Mouse (Mus musculus): ENCODE results near the gene Hspa2. TPM values are rescaled to one million over a fixed set of nuclear protein-coding genes. Genes with fewer than 3 reads are reported as not detected.

Gene Hspa2
- polyA plus RNA-seq, 1 experiment, result 1.3 TPM

GRCm38 (mm10) chr12:76372881-76373818 lies 30.8 kb upstream of the Hspa2 start:
- H3K27ac ChIP-seq (replicated peaks; ENCODE audit: low read depth, low read length), result no peak overlapping the region
- H3K4me3 ChIP-seq (ENCODE audit: insufficient read depth, low read depth, low read length), result no peak overlapping the region; the same call in 1 of the 2 replicates
- H3K4me1 ChIP-seq (ENCODE audit: control insufficient read depth, insufficient read depth, insufficient read length, low read length), result peaks cover 14% of the 10 kb centered on the region

- no peak overlapping the region for H3K4me3 ChIP-seq (ENCODE audit: insufficient read depth, low read depth, low read length)
- peaks cover 14% of the 10 kb centered on the region for H3K4me1 ChIP-seq (ENCODE audit: control insufficient read depth, insufficient read depth, insufficient read length, low read length)
- no peak overlapping the region for H3K27ac ChIP-seq (replicated peaks; ENCODE audit: low read depth, low read length)
These were observed 30.0 kb upstream of the Hspa2 start for GRCm38 (mm10) chr12:76373991-76374390.

GRCm38 (mm10) chr12:76374911-76375310 lies 29.1 kb upstream of the Hspa2 start:
- peaks cover 14% of the 10 kb centered on the region for H3K4me1 ChIP-seq (ENCODE audit: control insufficient read depth, insufficient read depth, insufficient read length, low read length)
- H3K27ac ChIP-seq (replicated peaks; ENCODE audit: low read depth, low read length), result no peak overlapping the region
- no peak overlapping the region for H3K4me3 ChIP-seq (ENCODE audit: insufficient read depth, low read depth, low read length)

GRCm38 (mm10) chr12:76375506-76375905 lies 28.5 kb upstream of the Hspa2 start:
- no peak overlapping the region for H3K27ac ChIP-seq (replicated peaks; ENCODE audit: low read depth, low read length)
- H3K4me1 ChIP-seq (ENCODE audit: control insufficient read depth, insufficient read depth, insufficient read length, low read length), result peaks cover 14% of the 10 kb centered on the region

GRCm38 (mm10) chr12:76376649-76377048 lies 27.3 kb upstream of the Hspa2 start:
- Histone ChIP-seq H3K4me3 (ENCODE audit: insufficient read depth, low read depth, low read length) (no peak overlapping the region), H3K4me1 (ENCODE audit: control insufficient read depth, insufficient read depth, insufficient read length, low read length) (peaks cover 14% of the 10 kb centered on the region), H3K27ac (replicated peaks; ENCODE audit: low read depth, low read length) (no peak overlapping the region)

More at GRCm38 (mm10) chr12:76375506-76375905, 28.5 kb upstream of the Hspa2 start:
- H3K4me3 ChIP-seq (ENCODE audit: insufficient read depth, low read depth, low read length), result no peak overlapping the region

- Histone ChIP-seq H3K4me1 (ENCODE audit: control insufficient read depth, insufficient read depth, insufficient read length, low read length) (peaks cover 12% of the 10 kb centered on the region), H3K27ac (replicated peaks; ENCODE audit: low read depth, low read length) (no peak overlapping the region), H3K4me3 (ENCODE audit: insufficient read depth, low read depth, low read length) (no peak overlapping the region)
These were observed 26.9 kb upstream of the Hspa2 start for GRCm38 (mm10) chr12:76377059-76377458.

GRCm38 (mm10) chr12:76377726-76378125 lies 26.2 kb upstream of the Hspa2 start:
- peaks cover 6% of the 10 kb centered on the region for H3K4me1 ChIP-seq (ENCODE audit: control insufficient read depth, insufficient read depth, insufficient read length, low read length)

GRCm38 (mm10) chr12:76378556-76378955 lies 25.4 kb upstream of the Hspa2 start:
- H3K4me1 ChIP-seq (ENCODE audit: control insufficient read depth, insufficient read depth, insufficient read length, low read length), result 0 out of 2 replicates have a peak, but pooled peaks cover 2% of the 10 kb centered on the region
- H3K27ac ChIP-seq (replicated peaks; ENCODE audit: low read depth, low read length), result no peak overlapping the region
- H3K4me3 ChIP-seq (ENCODE audit: insufficient read depth, low read depth, low read length), result no peak overlapping the region

More at GRCm38 (mm10) chr12:76377726-76378125, 26.2 kb upstream of the Hspa2 start:
- H3K27ac ChIP-seq (replicated peaks; ENCODE audit: low read depth, low read length), result no peak overlapping the region
- no peak overlapping the region for H3K4me3 ChIP-seq (ENCODE audit: insufficient read depth, low read depth, low read length)

- H3K27ac ChIP-seq (replicated peaks; ENCODE audit: low read depth, low read length), result no peak overlapping the region
- H3K4me1 ChIP-seq (ENCODE audit: control insufficient read depth, insufficient read depth, insufficient read length, low read length), result 0 out of 2 replicates have a peak, but pooled peaks cover 2% of the 10 kb centered on the region
- H3K4me3 ChIP-seq (ENCODE audit: insufficient read depth, low read depth, low read length), result no peak overlapping the region
These were observed 23.8 kb upstream of the Hspa2 start for GRCm38 (mm10) chr12:76380151-76380550.

GRCm38 (mm10) chr12:76385342-76385741 lies 18.6 kb upstream of the Hspa2 start:
- Histone ChIP-seq H3K4me3 (ENCODE audit: insufficient read depth, low read depth, low read length) (no peak overlapping the region), H3K4me1 (ENCODE audit: control insufficient read depth, insufficient read depth, insufficient read length, low read length) (no peaks in the 10 kb centered on the region), H3K27ac (replicated peaks; ENCODE audit: low read depth, low read length) (no peak overlapping the region)

- Histone ChIP-seq H3K4me3 (ENCODE audit: insufficient read depth, low read depth, low read length) (no peak overlapping the region), H3K4me1 (ENCODE audit: control insufficient read depth, insufficient read depth, insufficient read length, low read length) (no peaks in the 10 kb centered on the region)
These were observed 15.2 kb upstream of the Hspa2 start for GRCm38 (mm10) chr12:76388794-76389193.

GRCm38 (mm10) chr12:76391595-76392271 lies 12.2 kb upstream of the Hspa2 start:
- H3K27ac ChIP-seq (replicated peaks; ENCODE audit: low read depth, low read length), result no peak overlapping the region
- no peaks in the 10 kb centered on the region for H3K4me1 ChIP-seq (ENCODE audit: control insufficient read depth, insufficient read depth, insufficient read length, low read length)
- no peak overlapping the region for H3K4me3 ChIP-seq (ENCODE audit: insufficient read depth, low read depth, low read length)

More at GRCm38 (mm10) chr12:76388794-76389193, 15.2 kb upstream of the Hspa2 start:
- H3K27ac ChIP-seq (replicated peaks; ENCODE audit: low read depth, low read length), result no peak overlapping the region

- Histone ChIP-seq H3K27ac (replicated peaks; ENCODE audit: low read depth, low read length) (no peak overlapping the region), H3K4me1 (ENCODE audit: control insufficient read depth, insufficient read depth, insufficient read length, low read length) (no peaks in the 10 kb centered on the region), H3K4me3 (ENCODE audit: insufficient read depth, low read depth, low read length) (no peak overlapping the region)
These were observed 11.0 kb upstream of the Hspa2 start for GRCm38 (mm10) chr12:76392979-76393378.

GRCm38 (mm10) chr12:76397281-76397680 lies 6.7 kb upstream of the Hspa2 start:
- Histone ChIP-seq H3K4me3 (ENCODE audit: insufficient read depth, low read depth, low read length) (no peak overlapping the region), H3K27ac (replicated peaks; ENCODE audit: low read depth, low read length) (no peak overlapping the region), H3K4me1 (ENCODE audit: control insufficient read depth, insufficient read depth, insufficient read length, low read length) (no peaks in the 10 kb centered on the region)

- Histone ChIP-seq H3K27ac (replicated peaks; ENCODE audit: low read depth, low read length) (no peak overlapping the region), H3K4me1 (ENCODE audit: control insufficient read depth, insufficient read depth, insufficient read length, low read length) (peaks cover 13% of the 10 kb centered on the region; the same call in 1 of the 2 replicates), H3K4me3 (ENCODE audit: insufficient read depth, low read depth, low read length) (no peak overlapping the region)
These were observed 2.3 kb upstream of the Hspa2 start for GRCm38 (mm10) chr12:76401674-76402073.

Data from brown adipose tissue, adult 24 weeks (tissue).